Mouse (Mus musculus): ENCODE measurements around the gene Xrcc3. TPM values are rescaled to one million over a fixed set of nuclear protein-coding genes. Genes with fewer than 3 reads are reported as not detected.

Xrcc3 gene
- polyA plus RNA-seq, 1 experiment: 18.7 TPM

DNA sequence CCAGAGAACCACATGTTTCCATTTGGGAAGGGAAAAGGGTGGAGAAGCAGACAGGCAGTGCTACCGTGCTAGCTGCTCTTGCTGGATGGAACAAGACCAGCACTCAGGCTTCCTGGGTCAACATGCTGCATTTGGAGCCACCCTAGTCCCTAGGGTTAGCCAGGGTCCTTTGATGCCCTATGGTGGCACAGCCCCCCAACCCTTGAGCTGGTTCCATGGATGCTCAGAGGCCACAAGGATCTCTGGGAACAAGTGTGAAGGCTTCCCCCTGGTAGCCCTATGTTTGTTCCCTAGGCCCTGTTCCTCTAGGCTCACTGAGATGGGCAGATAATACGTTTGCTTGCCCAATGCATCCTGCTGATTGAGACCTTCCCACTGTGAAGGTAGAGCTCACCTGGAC, 58.4 kb downstream of the Xrcc3 start:
- no peak for DNase-seq (ENCODE audit: extremely low spot score in 1 of 2, low spot score in 1 of 2)

DNA sequence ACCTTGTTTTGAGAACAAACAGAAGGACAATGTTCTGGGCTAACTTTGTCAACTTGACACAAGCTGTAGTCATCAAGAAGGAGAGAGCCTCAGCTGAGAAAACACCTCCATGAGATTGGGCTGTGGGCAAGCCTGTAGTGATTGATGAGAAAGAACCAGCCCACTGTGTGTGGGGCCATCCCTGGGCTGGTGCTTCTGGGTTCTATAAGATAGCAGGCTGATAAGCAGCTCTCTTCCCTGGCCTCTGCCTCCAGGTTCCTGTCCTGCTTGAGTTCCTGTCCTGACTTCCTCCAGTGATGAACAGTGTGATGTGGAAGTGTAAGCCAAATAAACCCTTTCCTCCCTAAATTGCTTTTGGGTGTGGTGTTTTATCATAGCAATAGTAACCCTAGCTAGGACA, 59.0 kb downstream of the Xrcc3 start:
- DNase-seq (ENCODE audit: extremely low spot score in 1 of 2, low spot score in 1 of 2): no peak

DNA sequence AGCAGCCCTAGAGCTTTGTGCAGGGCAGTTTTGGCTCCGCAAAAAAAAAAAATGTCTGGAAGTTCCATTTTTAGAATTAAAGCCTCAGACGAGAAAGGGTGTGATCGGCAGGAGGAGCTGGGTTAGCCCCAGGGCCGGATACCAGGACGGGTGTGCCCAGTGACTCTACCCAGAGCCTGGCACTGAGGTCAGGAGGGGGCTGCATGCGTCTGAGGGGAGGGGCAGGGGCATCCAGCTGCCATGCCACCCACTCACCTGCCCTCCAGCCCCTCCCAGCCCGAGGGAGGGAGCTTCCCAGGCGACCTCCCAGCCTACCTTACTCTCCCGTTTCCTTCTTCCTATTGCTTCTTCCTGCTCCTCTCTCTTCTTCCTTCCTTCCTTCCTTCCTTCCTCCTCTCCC, 60.3 kb downstream of the Xrcc3 start:
- DNase-seq (ENCODE audit: extremely low spot score in 1 of 2, low spot score in 1 of 2): no peak

Other genes with a start within 250 kb of the Xrcc3 start
- gene Mark3, start 239.3 kb downstream of the Xrcc3 start, polyA plus RNA-seq (2012; rRNA removed): 78.7 and 81.9 TPM in 2 replicates
- 3,871 and 4,147 TPM in 2 replicates for gene Ckb, start 141.5 kb downstream of the Xrcc3 start, polyA plus RNA-seq (2012; rRNA removed)
- gene Trmt61a, start 135.8 kb downstream of the Xrcc3 start, polyA plus RNA-seq (2012; rRNA removed): 21.0 and 21.9 TPM in 2 replicates
- gene Bag5, start 100.6 kb downstream of the Xrcc3 start, polyA plus RNA-seq (2012; rRNA removed): 54.7 and 55.0 TPM in 2 replicates
- 50.6 and 53.8 TPM in 2 replicates for gene Apopt1, start 100.6 kb downstream of the Xrcc3 start, polyA plus RNA-seq (2012; rRNA removed)
- gene Klc1, start 55.0 kb downstream of the Xrcc3 start, polyA plus RNA-seq (2012; rRNA removed): 916 and 954 TPM in 2 replicates
- gene Zfyve21, start 297 bp upstream of the Xrcc3 start, polyA plus RNA-seq (2012; rRNA removed): 42.4 and 43.3 TPM in 2 replicates
- 37.6 and 37.9 TPM in 2 replicates for gene Ppp1r13b, start 94.2 kb upstream of the Xrcc3 start, polyA plus RNA-seq (2012; rRNA removed)
- 259 and 293 TPM in 2 replicates for gene Atp5mpl, start 153.1 kb upstream of the Xrcc3 start, polyA plus RNA-seq (2012; rRNA removed)
- 0.84 and 1.3 TPM in 2 replicates for gene Tdrd9, start 157.7 kb upstream of the Xrcc3 start, polyA plus RNA-seq (2012; rRNA removed)
- gene Rd3l, start 167.4 kb upstream of the Xrcc3 start, polyA plus RNA-seq (2012; rRNA removed): 3.1 and 3.7 TPM in 2 replicates

Measured in frontal cortex, adult 2 months (tissue).